Mouse (Mus musculus) liver, embryonic 14.5 days (tissue): Measurements from ENCODE around the gene Icam4. TPM values are rescaled to one million over a fixed set of nuclear protein-coding genes. Genes with fewer than 3 reads are reported as not detected.
"Not testable (repeated sequence)": the region's sequence is repeated elsewhere in the genome, so short reads cannot be mapped to it uniquely, and the experiment has no call there.

ENCODE experiments used
- ATAC-seq: fragments of 200-750 bp; cut with Nextera tagmentation; 2 replicates; pipeline ENCODE4 v1.8.0; 2017; ENCODE audit warnings: moderate number of reproducible peaks, mild to moderate bottlenecking, moderate library complexity; ENCODE audit not compliant: insufficient read depth
- DNase-seq, 3 experiments: peaks; one replicate each; pipeline ENCODE4 v3.0.0-alpha.2; 2012 to 2013; ENCODE audit warnings: low read depth in 3 of 3, low spot score in 3 of 3
- H3K27ac ChIP-seq: fragments of 300-500 bp; sonication (generic); 2 replicates; pipeline ENCODE4 v1.5.1; 2014; ENCODE audit warnings: moderate library complexity, mild to moderate bottlenecking, control low read depth, inconsistent platforms
- H3K27me3 ChIP-seq: fragments of 300-500 bp; sonication (generic); 2 replicates; pipeline ENCODE4 v1.6.1; 2014; ENCODE audit warnings: mild to moderate bottlenecking, low read length, moderate library complexity; ENCODE audit not compliant: control insufficient read depth, insufficient read depth
- H3K36me3 ChIP-seq: fragments of 300-500 bp; sonication (generic); replicated peaks from 2 replicates; pipeline ENCODE4 v1.6.1; 2014; ENCODE audit warnings: low read depth; ENCODE audit not compliant: control insufficient read depth, insufficient read depth
- H3K4me1 ChIP-seq, 2 experiments: fragments of 200-500 bp in 1 of 2; fragments of 300-500 bp in 1 of 2; sonication (generic) in 1 of 2; replicated peaks; 2 replicates each; pipeline ENCODE4 v1.6.1; 2012 to 2014; ENCODE audit warnings: antibody characterized with exemption in 1 of 2, inconsistent platforms in 1 of 2, low read length in 1 of 2; ENCODE audit not compliant: control insufficient read depth in 2 of 2, insufficient read depth in 2 of 2
- H3K4me2 ChIP-seq: fragments of 300-500 bp; sonication (generic); 2 replicates; pipeline ENCODE4 v1.6.1; 2014; ENCODE audit warnings: low read depth, mild to moderate bottlenecking, control low read depth, moderate library complexity
- H3K4me3 ChIP-seq, 2 experiments: fragments of 200-500 bp in 1 of 2; fragments of 300-500 bp in 1 of 2; sonication (generic) in 1 of 2; 2 replicates each; pipeline ENCODE4 v1.5.1; 2012 to 2014; ENCODE audit warnings: low read depth in 2 of 2, low read length in 2 of 2, mild to moderate bottlenecking in 2 of 2, control low read depth in 1 of 2, inconsistent platforms in 1 of 2, moderate library complexity in 1 of 2; ENCODE audit not compliant: insufficient read depth in 1 of 2
- H3K9ac ChIP-seq: fragments of 300-500 bp; sonication (generic); replicated peaks from 2 replicates; pipeline ENCODE4 v1.6.1; 2014; ENCODE audit warnings: mild to moderate bottlenecking, control low read depth, moderate library complexity
- H3K9me3 ChIP-seq: fragments of 300-500 bp; sonication (generic); 2 replicates; pipeline ENCODE4 v1.6.1; 2016; ENCODE audit warnings: low read length, mixed read lengths; ENCODE audit not compliant: control insufficient read depth
- CTCF ChIP-seq: IDR thresholded peaks from 2 replicates; pipeline ENCODE4 v1.5.1; 2016; ENCODE audit warnings: antibody characterized with exemption, low read depth, control low read depth
- EP300 ChIP-seq: IDR thresholded peaks from 2 replicates; pipeline ENCODE4 v1.6.1; 2016; ENCODE audit warnings: antibody characterized with exemption, low read depth
- WGBS: fragments of 180-500 bp; shearing (Covaris S2); extraction: QIAGEN DNeasy Blood & Tissue Kit; methylation state at CpG from one replicate; pipeline ENCODE4 v1.1.7; 2014; ENCODE audit not compliant: insufficient replicate concordance; 5-methylcytosine and 5-hydroxymethylcytosine counted together
- polyA plus RNA-seq, 2 experiments: library from polyadenylated mRNA; depleted of rRNA in 1 of 2; stranded (reverse) in 1 of 2; unstranded in 1 of 2; fragments of >200 nt; fragmentation: Nextera tagmentation in 1 of 2; extraction: Ambion mirVana in 1 of 2; gene quantifications; 2 replicates each; pipeline versions ENCODE4 v1.2.1 to v1.2.3; 2012 to 2014

Icam4 gene
- polyA plus RNA-seq, 2 experiments, result 61.8 to 204 TPM

- H3K9me3 ChIP-seq, result no peaks in the 10 kb centered on the region
- H3K4me1 ChIP-seq, result peaks cover 5% of the 10 kb centered on the region in 2 experiments; a peak in 3 of 4 replicates
- H3K36me3 ChIP-seq, result no peaks in the 10 kb centered on the region; the same call in 1 of the 2 replicates
- H3K27ac ChIP-seq, result peak within 1 kb of the TSS; percentile 82
- TF ChIP-seq EP300 (no peak), CTCF (0 out of 2 replicates have a peak, but pooled peaks have one; percentile 6)
- peak within 1 kb of the TSS; percentile 72 to 83 for H3K4me3 ChIP-seq
- under 1% methylated on average over 72 of the region's 72 CpGs for WGBS
- peak within 1 kb of the TSS; percentile 61 for H3K9ac ChIP-seq
- no peaks in the 10 kb centered on the region for H3K27me3 ChIP-seq
- ATAC-seq (peak; percentile 81), DNase-seq (peak; percentile 74 to 75 (median 74))
- peak within 1 kb of the TSS; percentile 91 for H3K4me2 ChIP-seq
These were observed 26.3 kb upstream of the Icam4 start, which contains the start of gene Mrpl4 for GRCm38 (mm10) chr9:21002627-21003551. Gene Mrpl4, plus strand, starts transcription at chr9:21002738.

- Histone ChIP-seq H3K27me3 (no peaks in the 10 kb centered on the region), H3K4me1 (peaks cover 9 to 14% of the 10 kb centered on the region in 2 experiments), H3K9me3 (no peaks in the 10 kb centered on the region), H3K27ac (no peak overlapping the region), H3K4me2 (no peak overlapping the region), H3K36me3 (no peaks in the 10 kb centered on the region; the same call in 1 of the 2 replicates), H3K9ac (no peak overlapping the region), H3K4me3 (no peak overlapping the region)
- no peak for DNase-seq
- ATAC-seq, result no peak
- TF ChIP-seq CTCF (no peak), EP300 (no peak)
- 86% methylated on average over 10 of the region's 10 CpGs for WGBS
These were observed 21.7 kb upstream of the Icam4 start for GRCm38 (mm10) chr9:21007313-21007952.

GRCm38 (mm10) chr9:21008007-21008406, 21.2 kb upstream of the Icam4 start:
- Histone ChIP-seq H3K4me2 (no peak overlapping the region), H3K36me3 (no peaks in the 10 kb centered on the region; the same call in 1 of the 2 replicates), H3K9ac (no peak overlapping the region), H3K27me3 (no peaks in the 10 kb centered on the region), H3K4me1 (peaks cover 9 to 15% of the 10 kb centered on the region in 2 experiments), H3K27ac (no peak overlapping the region), H3K4me3 (no peak overlapping the region), H3K9me3 (no peaks in the 10 kb centered on the region)
- WGBS, result 71% methylated on average over 7 of the region's 7 CpGs
- ATAC-seq (no peak), DNase-seq (no peak)
- TF ChIP-seq EP300, result no peak
- peak; percentile 55 for TF ChIP-seq CTCF

GRCm38 (mm10) chr9:21010362-21010761, 18.8 kb upstream of the Icam4 start:
- H3K9me3 ChIP-seq, result no peaks in the 10 kb centered on the region
- H3K36me3 ChIP-seq, result no peaks in the 10 kb centered on the region; the same call in 1 of the 2 replicates
- DNase-seq, result no peak
- no peak overlapping the region for H3K27ac ChIP-seq
- no peak overlapping the region for H3K4me3 ChIP-seq
- no peak overlapping the region for H3K4me2 ChIP-seq
- ATAC-seq, result no peak
- H3K9ac ChIP-seq, result no peak overlapping the region
- peaks cover 6 to 16% of the 10 kb centered on the region in 2 experiments for H3K4me1 ChIP-seq
- TF ChIP-seq CTCF, result no peak
- peaks cover 12% of the 10 kb centered on the region for H3K27me3 ChIP-seq
- WGBS, result 39% methylated on average over 2 of the region's 2 CpGs

- H3K27ac ChIP-seq, result not testable (repeated sequence)
- H3K27me3 ChIP-seq, result peaks cover 19% of the 10 kb centered on the region
- 61% methylated on average over 9 of the region's 9 CpGs for WGBS
These were observed 18.1 kb upstream of the Icam4 start for GRCm38 (mm10) chr9:21010939-21011541.

More at GRCm38 (mm10) chr9:21010939-21011541, 18.1 kb upstream of the Icam4 start:
- H3K4me2 ChIP-seq, H3K9ac ChIP-seq, H3K4me3 ChIP-seq, ATAC-seq, DNase-seq, H3K9me3 ChIP-seq, H3K36me3 ChIP-seq: not testable (repeated sequence)
- H3K4me1 ChIP-seq, result peaks cover 6 to 17% of the 10 kb centered on the region in 2 experiments
